Mouse (Mus musculus) thymus, postnatal 0 days (tissue): ENCODE results near the gene Tgfbr2. TPM values are rescaled to one million over a fixed set of nuclear protein-coding genes. Genes with fewer than 3 reads are reported as not detected.

Experiments used
- DNase-seq: peaks from one replicate; pipeline ENCODE4 v3.0.0-alpha.2; 2015; ENCODE audit warnings: low spot score
- polyA plus RNA-seq: library from polyadenylated mRNA; unstranded; fragments of >200 nt; fragmentation: Nextera tagmentation; extraction: Ambion mirVana; gene quantifications from 2 replicates; pipeline ENCODE4 v1.2.1, GENCODE M21; 2015

Tgfbr2 gene
- polyA plus RNA-seq, 1 experiment from 2014 or later, result 21.0 TPM

- DNase-seq, result no peak
Observed at GRCm38 (mm10) chr9:116193889-116194450, 18.8 kb upstream of the Tgfbr2 start.

- no peak for DNase-seq
Observed at GRCm38 (mm10) chr9:116193535-116193881, 18.3 kb upstream of the Tgfbr2 start.

GRCm38 (mm10) chr9:116192826-116193534 is 17.8 kb upstream of the Tgfbr2 start:
- no peak for DNase-seq

GRCm38 (mm10) chr9:116192253-116192652 is 17.1 kb upstream of the Tgfbr2 start:
- DNase-seq, result peak; percentile 52

- DNase-seq, result no peak
Observed at GRCm38 (mm10) chr9:116189831-116190230, 14.7 kb upstream of the Tgfbr2 start.

GRCm38 (mm10) chr9:116188952-116189666 is 13.9 kb upstream of the Tgfbr2 start:
- peak; percentile 73 for DNase-seq

- DNase-seq, result no peak
Observed at GRCm38 (mm10) chr9:116187181-116187731, 12.1 kb upstream of the Tgfbr2 start.

- DNase-seq, result peak; percentile 26
Observed at GRCm38 (mm10) chr9:116184903-116185302, 9.7 kb upstream of the Tgfbr2 start.

GRCm38 (mm10) chr9:116183035-116183434 is 7.9 kb upstream of the Tgfbr2 start:
- no peak for DNase-seq

GRCm38 (mm10) chr9:116181608-116182007 is 6.4 kb upstream of the Tgfbr2 start:
- peak; percentile 23 for DNase-seq

- DNase-seq, result no peak
Observed at GRCm38 (mm10) chr9:116178151-116178550, 3.0 kb upstream of the Tgfbr2 start.

GRCm38 (mm10) chr9:116177108-116177507 is 1.9 kb upstream of the Tgfbr2 start:
- no peak for DNase-seq

GRCm38 (mm10) chr9:116175488-116176115 is 442 bp upstream of the Tgfbr2 start:
- DNase-seq, result peak; percentile 83

GRCm38 (mm10) chr9:116173473-116174170 is 1.5 kb downstream of the Tgfbr2 start:
- no peak for DNase-seq

- DNase-seq, result no peak
Observed at GRCm38 (mm10) chr9:116173059-116173458, 2.1 kb downstream of the Tgfbr2 start.

GRCm38 (mm10) chr9:116169067-116169466 is 6.1 kb downstream of the Tgfbr2 start:
- no peak for DNase-seq

- no peak for DNase-seq
Observed at GRCm38 (mm10) chr9:116167304-116167880, 7.8 kb downstream of the Tgfbr2 start.

GRCm38 (mm10) chr9:116166363-116166762 is 8.8 kb downstream of the Tgfbr2 start:
- no peak for DNase-seq

GRCm38 (mm10) chr9:116163883-116164282 is 11.3 kb downstream of the Tgfbr2 start:
- peak; percentile 41 for DNase-seq

- DNase-seq, result no peak
Observed at GRCm38 (mm10) chr9:116162866-116163374, 12.2 kb downstream of the Tgfbr2 start.

- no peak for DNase-seq
Observed at GRCm38 (mm10) chr9:116160860-116161259, 14.3 kb downstream of the Tgfbr2 start.
